Mouse (Mus musculus) thymus, postnatal 4 days (tissue): Measurements from ENCODE around the gene Dhrs7c.
A peak's percentile ranks its signal among the peaks of the same experiment; 100 is the strongest.

Source experiments
- DNase-seq: peaks from one replicate; pipeline ENCODE4 v3.0.0; 2021

Dhrs7c gene

GRCm38 (mm10) chr11:67845193-67845592, 47.2 kb downstream of the Dhrs7c start:
- no peak for DNase-seq

- DNase-seq: no peak
These were observed 53.8 kb downstream of the Dhrs7c start for GRCm38 (mm10) chr11:67851770-67852169.

GRCm38 (mm10) chr11:67853996-67854395, 56.0 kb downstream of the Dhrs7c start:
- DNase-seq: no peak

- DNase-seq: peak; percentile 65
These were observed 57.0 kb downstream of the Dhrs7c start for GRCm38 (mm10) chr11:67855035-67855434.

GRCm38 (mm10) chr11:67858518-67858917, 60.5 kb downstream of the Dhrs7c start:
- no peak for DNase-seq

- DNase-seq: no peak
These were observed 62.9 kb downstream of the Dhrs7c start for GRCm38 (mm10) chr11:67860743-67861398.

GRCm38 (mm10) chr11:67861399-67861838, 63.4 kb downstream of the Dhrs7c start:
- no peak for DNase-seq

GRCm38 (mm10) chr11:67865100-67865499, 67.1 kb downstream of the Dhrs7c start:
- DNase-seq: no peak
